Comparison of ENCODE assay signal across 9 mouse cellular contexts in the genomic region with DNA sequence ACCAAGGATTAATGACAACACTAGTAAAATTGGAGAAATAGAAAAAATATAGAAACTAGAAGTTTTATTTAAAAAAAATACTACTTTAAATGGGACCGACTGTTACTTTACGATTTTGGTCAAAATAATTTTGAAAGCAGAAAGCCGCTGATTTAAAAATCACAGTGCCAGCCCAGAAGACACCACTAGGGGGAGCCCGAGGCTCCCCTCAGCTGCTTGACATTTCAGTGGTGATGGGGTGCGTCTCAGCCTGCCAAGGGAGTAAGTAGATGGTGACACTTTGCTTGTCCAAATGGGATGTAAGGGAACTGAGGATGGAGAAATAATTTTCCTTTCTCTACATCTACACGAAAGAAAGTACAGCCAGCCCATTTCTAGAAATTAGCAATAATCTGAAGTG.
DNase-seq lines count a peak whose midpoint lies in the region; ATAC-seq and TF ChIP-seq lines count a peak whose summit lies in the region.
"Had no signal": no experiment of that assay in that cellular context is flagged by ENCODE, and none has a peak within 500 bp of the region (broad histone marks: within the 10 kb centered on the region; RNA-seq: fewer than 3 reads in every experiment).

No protein-coding gene starts in this region.

- TF ChIP-seq POLR2A in bone marrow, adult 2 months (IDR thresholded peaks at IDR 0.05; ENCODE audit: borderline replicate concordance, control insufficient read depth, low read depth, low read length) = no peak

- H3K27ac ChIP-seq in forebrain, postnatal 0 days (ENCODE audit: low read depth, low read length) = no peak overlapping the region
- H3K27ac ChIP-seq in forebrain, embryonic 13.5 days = no peak overlapping the region
- H3K27ac ChIP-seq in bone marrow, adult 2 months (ENCODE audit: control insufficient read depth, insufficient read depth, low read depth, low read length, poor library complexity) = no peak overlapping the region
- H3K27ac ChIP-seq: liver, embryonic 13.5 days had no signal

- no peak overlapping the region for H3K4me2 ChIP-seq in forebrain, postnatal 0 days (ENCODE audit: low read depth)
- H3K4me2 ChIP-seq in forebrain, embryonic 13.5 days = no peak overlapping the region
- H3K4me2 ChIP-seq: liver, embryonic 13.5 days had no signal

- H3K36me3 ChIP-seq in forebrain, postnatal 0 days (ENCODE audit: insufficient read depth) = no peaks in the 10 kb centered on the region
- H3K36me3 ChIP-seq in forebrain, embryonic 13.5 days (ENCODE audit: poor library complexity, severe bottlenecking) = no peaks in the 10 kb centered on the region
- H3K36me3 ChIP-seq: liver, embryonic 13.5 days had no signal

- no peak overlapping the region for H3K9ac ChIP-seq in forebrain, postnatal 0 days
- H3K9ac ChIP-seq in forebrain, embryonic 13.5 days = no peak overlapping the region
- H3K9ac ChIP-seq: liver, embryonic 13.5 days had no signal

- TF ChIP-seq CTCF in forebrain, postnatal 0 days (IDR thresholded peaks at IDR 0.05; ENCODE audit: low read depth) = peak; percentile 83
- peak; percentile 69 for TF ChIP-seq CTCF in bone marrow, adult 2 months (IDR thresholded peaks at IDR 0.05; ENCODE audit: control insufficient read depth, insufficient read depth, low read length)

- peak; percentile 83 for DNase-seq in forebrain, postnatal 0 days
- peak; percentile 74 to 76 for DNase-seq in B cell, adult 2 months
- DNase-seq in layer of hippocampus, adult 9-10 months (ENCODE audit: low spot score) = peak; percentile 37
- DNase-seq in mesoderm, embryonic 11.5 days (ENCODE audit: low read depth, low spot score) = peak; percentile 70
- DNase-seq in testis, postnatal 14 days (ENCODE audit: low spot score) = peak; percentile 42
- DNase-seq: liver, embryonic 13.5 days had no signal

- peak; percentile 61 for ATAC-seq in forebrain, postnatal 0 days
- ATAC-seq in forebrain, embryonic 13.5 days = no peak
- ATAC-seq in frontal cortex, adult (ENCODE audit: low TSS enrichment) = peak; percentile 66

- WGBS in forebrain, postnatal 0 days = 18% methylated on average over 6 of the region's 6 CpGs
- 26% methylated on average over 6 of the region's 6 CpGs for WGBS in forebrain, embryonic 13.5 days
- 8% methylated on average over 6 of the region's 6 CpGs for WGBS in bone marrow, adult 2 months

- no peaks in the 10 kb centered on the region for H3K27me3 ChIP-seq in forebrain, postnatal 0 days (ENCODE audit: insufficient read depth, low read length)
- H3K27me3 ChIP-seq in forebrain, embryonic 13.5 days = no peaks in the 10 kb centered on the region
- H3K27me3 ChIP-seq: liver, embryonic 13.5 days had no signal

- H3K4me1 ChIP-seq in forebrain, postnatal 0 days (ENCODE audit: insufficient read depth) = peaks cover 2% of the 10 kb centered on the region; the same call in 1 of the 2 replicates
- H3K4me1 ChIP-seq in forebrain, embryonic 13.5 days = peaks cover 28% of the 10 kb centered on the region
- H3K4me1 ChIP-seq in bone marrow, adult 2 months (ENCODE audit: control insufficient read depth, insufficient read depth, low read length) = no peaks in the 10 kb centered on the region
- H3K4me1 ChIP-seq: liver, embryonic 13.5 days had no signal

- H3K4me3 ChIP-seq in forebrain, postnatal 0 days (ENCODE audit: low read depth, low read length) = no peak overlapping the region
- H3K4me3 ChIP-seq in forebrain, embryonic 13.5 days = no peak overlapping the region
- no peak overlapping the region for H3K4me3 ChIP-seq in bone marrow, adult 2 months (replicated peaks; ENCODE audit: control insufficient read depth, low read depth, low read length)
- H3K4me3 ChIP-seq: liver, embryonic 13.5 days had no signal

- no peaks in the 10 kb centered on the region for H3K9me3 ChIP-seq in forebrain, postnatal 0 days (ENCODE audit: low read length)
- H3K9me3 ChIP-seq in forebrain, embryonic 13.5 days (replicated peaks) = no peaks in the 10 kb centered on the region
- H3K9me3 ChIP-seq: liver, embryonic 13.5 days had no signal
